Mouse (Mus musculus): ENCODE data around the gene Plcb1. TPM values are rescaled to one million over a fixed set of nuclear protein-coding genes. Genes with fewer than 3 reads are reported as not detected.

The Plcb1 gene
- polyA plus RNA-seq, 1 experiment from 2014 or later: 23.0 TPM

DNA sequence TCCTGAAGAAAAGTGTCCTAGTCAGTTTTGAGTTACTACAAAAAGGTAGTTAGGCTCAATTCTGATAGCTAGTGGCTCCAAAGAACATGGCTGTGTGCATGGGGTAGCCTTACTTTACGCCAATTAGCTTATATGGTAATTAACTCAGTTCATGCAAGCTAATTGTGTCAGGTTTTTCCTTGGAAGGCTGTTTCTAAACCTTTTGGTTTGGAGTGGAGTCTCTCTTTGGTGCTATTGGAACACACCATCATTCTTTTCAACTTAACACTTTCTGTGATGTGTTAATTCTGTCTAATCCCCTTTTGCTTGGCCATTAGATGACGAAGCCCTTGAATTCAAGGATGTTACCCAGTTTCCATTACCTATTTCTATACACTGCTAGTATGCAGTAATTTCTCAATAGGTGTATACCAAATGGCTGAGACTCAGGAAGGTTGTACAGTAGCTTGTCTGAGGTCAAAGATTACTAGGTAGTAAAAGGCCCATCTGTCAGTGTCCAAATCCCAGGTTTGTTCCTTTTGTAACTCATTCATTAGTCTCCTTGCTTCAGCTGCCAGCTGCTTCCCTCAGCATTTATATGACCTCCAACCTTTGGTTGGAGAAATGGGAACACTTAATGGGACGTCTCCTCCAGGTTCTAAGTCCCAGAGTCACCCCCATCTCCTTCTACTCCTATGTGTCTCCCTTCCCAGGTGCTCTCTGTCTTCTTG is 42.1 kb downstream of the Plcb1 start:
- H3K9me3 ChIP-seq (replicated peaks; ENCODE audit: control insufficient read depth, low read length): no peaks in the 10 kb centered on the region
- H3K9ac ChIP-seq (ENCODE audit: low read length): no peak overlapping the region
- WGBS: 25% methylated on average over 3 of the region's 3 CpGs
- peak; percentile 64 for ATAC-seq
- no peaks in the 10 kb centered on the region for H3K36me3 ChIP-seq (ENCODE audit: control insufficient read depth, insufficient read depth, low read length)
- peaks cover 16% of the 10 kb centered on the region for H3K4me1 ChIP-seq (ENCODE audit: control insufficient read depth, insufficient read depth, low read length)
- no peaks in the 10 kb centered on the region for H3K27me3 ChIP-seq (replicated peaks; ENCODE audit: control insufficient read depth, insufficient read depth, low read length)
- no peak overlapping the region for H3K27ac ChIP-seq (ENCODE audit: low read depth, low read length)
- H3K4me2 ChIP-seq (ENCODE audit: low read length): no peak overlapping the region
- DNase-seq (ENCODE audit: low spot score): peak; percentile 64
- H3K4me3 ChIP-seq (ENCODE audit: low read depth, low read length): no peak overlapping the region

DNA sequence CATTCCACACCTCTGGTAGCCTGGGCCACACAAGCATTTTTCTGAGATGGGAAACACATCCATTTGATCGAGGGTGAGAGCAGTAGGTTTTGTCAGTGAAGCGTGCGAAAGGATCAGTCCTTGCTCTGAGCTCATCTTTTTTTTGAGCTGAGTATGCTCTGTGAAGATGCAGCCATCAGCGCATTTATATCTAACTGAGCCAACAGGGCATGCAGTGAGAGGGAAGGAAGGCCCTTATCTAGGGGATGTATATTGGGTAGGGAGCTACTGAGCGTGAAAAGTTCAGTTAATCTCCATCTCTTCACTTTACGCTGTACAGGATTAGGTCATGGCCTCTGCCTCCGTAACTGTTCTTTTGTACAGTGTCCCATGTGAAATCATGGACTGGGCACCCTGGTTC is 46.0 kb downstream of the Plcb1 start:
- Histone ChIP-seq H3K4me3 (ENCODE audit: low read depth, low read length) (no peak overlapping the region), H3K27me3 (replicated peaks; ENCODE audit: control insufficient read depth, insufficient read depth, low read length) (no peaks in the 10 kb centered on the region), H3K4me1 (ENCODE audit: control insufficient read depth, insufficient read depth, low read length) (peaks cover 5% of the 10 kb centered on the region), H3K9me3 (replicated peaks; ENCODE audit: control insufficient read depth, low read length) (no peaks in the 10 kb centered on the region), H3K27ac (ENCODE audit: low read depth, low read length) (no peak overlapping the region), H3K9ac (ENCODE audit: low read length) (no peak overlapping the region), H3K4me2 (ENCODE audit: low read length) (no peak overlapping the region), H3K36me3 (ENCODE audit: control insufficient read depth, insufficient read depth, low read length) (no peaks in the 10 kb centered on the region)
- WGBS: 96% methylated on average over 7 of the region's 7 CpGs
- ATAC-seq (no peak), DNase-seq (ENCODE audit: low spot score) (no peak)

DNA sequence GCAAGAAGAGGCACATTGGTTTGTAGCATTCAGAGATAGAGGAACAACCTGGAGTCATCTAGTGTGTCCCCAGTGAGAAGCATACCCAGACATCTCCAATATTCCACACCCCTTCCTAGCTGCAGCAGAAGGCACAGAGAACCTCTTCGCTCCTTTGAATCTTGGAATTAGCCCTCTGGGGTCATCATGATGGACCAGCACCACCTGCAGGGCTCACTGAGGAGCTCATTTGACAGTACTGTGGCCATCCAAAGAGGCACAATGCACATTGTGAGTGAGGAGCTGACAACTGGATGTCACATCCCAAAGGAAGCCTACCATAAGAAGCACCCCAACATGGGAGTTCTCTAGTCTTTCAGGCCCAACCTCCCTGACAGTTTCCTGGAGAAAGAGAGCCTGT is 50.2 kb downstream of the Plcb1 start:
- Histone ChIP-seq H3K4me1 (ENCODE audit: control insufficient read depth, insufficient read depth, low read length) (no peaks in the 10 kb centered on the region), H3K4me3 (ENCODE audit: low read depth, low read length) (no peak overlapping the region), H3K9me3 (replicated peaks; ENCODE audit: control insufficient read depth, low read length) (no peaks in the 10 kb centered on the region), H3K9ac (ENCODE audit: low read length) (no peak overlapping the region), H3K27me3 (replicated peaks; ENCODE audit: control insufficient read depth, insufficient read depth, low read length) (no peaks in the 10 kb centered on the region), H3K4me2 (ENCODE audit: low read length) (no peak overlapping the region), H3K27ac (ENCODE audit: low read depth, low read length) (no peak overlapping the region), H3K36me3 (ENCODE audit: control insufficient read depth, insufficient read depth, low read length) (no peaks in the 10 kb centered on the region)
- WGBS: 81% methylated on average over 1 of the region's 1 CpGs
- DNase-seq (ENCODE audit: low spot score) (no peak), ATAC-seq (no peak)

DNA sequence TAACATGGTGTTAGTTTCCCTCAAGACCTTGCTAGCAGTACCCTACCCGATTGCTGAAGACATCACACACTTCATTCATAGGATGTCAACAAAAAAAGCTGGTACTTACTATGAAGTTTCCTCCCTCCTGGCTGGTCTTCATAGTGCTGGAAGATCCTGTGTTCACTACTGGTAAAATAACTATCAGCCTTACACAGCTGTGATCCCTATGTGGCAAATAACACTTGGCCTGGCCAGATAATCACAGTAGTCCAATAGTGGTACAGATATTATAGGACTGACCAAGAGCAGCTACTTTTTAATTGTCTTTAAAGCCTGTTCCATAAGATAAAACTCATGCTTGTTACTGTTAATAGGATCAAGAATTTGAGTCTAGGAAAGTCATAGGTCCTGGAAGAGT is 52.3 kb downstream of the Plcb1 start:
- 97% methylated on average over 1 of the region's 1 CpGs for WGBS
- Histone ChIP-seq H3K9ac (ENCODE audit: low read length) (no peak overlapping the region), H3K4me2 (ENCODE audit: low read length) (no peak overlapping the region), H3K36me3 (ENCODE audit: control insufficient read depth, insufficient read depth, low read length) (no peaks in the 10 kb centered on the region), H3K4me1 (ENCODE audit: control insufficient read depth, insufficient read depth, low read length) (no peaks in the 10 kb centered on the region), H3K9me3 (replicated peaks; ENCODE audit: control insufficient read depth, low read length) (no peaks in the 10 kb centered on the region), H3K4me3 (ENCODE audit: low read depth, low read length) (no peak overlapping the region), H3K27ac (ENCODE audit: low read depth, low read length) (no peak overlapping the region), H3K27me3 (replicated peaks; ENCODE audit: control insufficient read depth, insufficient read depth, low read length) (no peaks in the 10 kb centered on the region)
- DNase-seq (ENCODE audit: low spot score) (no peak), ATAC-seq (no peak)

DNA sequence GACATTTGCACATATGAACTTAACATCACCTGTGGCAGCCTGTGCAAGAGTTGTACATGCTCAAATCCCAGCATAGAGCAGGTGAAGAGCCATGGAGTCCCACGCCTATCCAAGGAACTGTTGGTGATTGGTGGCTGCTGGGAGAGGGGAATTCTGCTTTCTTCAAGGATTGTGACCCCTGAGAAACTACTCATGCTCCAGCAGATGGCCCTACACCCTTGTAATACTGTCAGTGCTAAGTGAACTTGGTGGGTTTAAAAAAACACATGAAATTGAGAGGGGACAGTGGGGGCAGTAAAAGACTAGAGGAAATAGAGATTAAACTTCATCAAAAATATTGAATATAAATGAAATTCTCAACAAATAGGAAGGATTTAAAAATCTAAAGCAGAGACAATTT is 53.0 kb downstream of the Plcb1 start:
- H3K27ac ChIP-seq (ENCODE audit: low read depth, low read length): no peak overlapping the region
- no peaks in the 10 kb centered on the region for H3K9me3 ChIP-seq (replicated peaks; ENCODE audit: control insufficient read depth, low read length)
- DNase-seq (ENCODE audit: low spot score): no peak
- no peaks in the 10 kb centered on the region for H3K36me3 ChIP-seq (ENCODE audit: control insufficient read depth, insufficient read depth, low read length)
- no peak overlapping the region for H3K4me3 ChIP-seq (ENCODE audit: low read depth, low read length)
- WGBS: 84% methylated on average over 1 of the region's 1 CpGs
- no peaks in the 10 kb centered on the region for H3K27me3 ChIP-seq (replicated peaks; ENCODE audit: control insufficient read depth, insufficient read depth, low read length)
- H3K9ac ChIP-seq (ENCODE audit: low read length): no peak overlapping the region
- ATAC-seq: no peak
- no peaks in the 10 kb centered on the region for H3K4me1 ChIP-seq (ENCODE audit: control insufficient read depth, insufficient read depth, low read length)
- H3K4me2 ChIP-seq (ENCODE audit: low read length): no peak overlapping the region

DNA sequence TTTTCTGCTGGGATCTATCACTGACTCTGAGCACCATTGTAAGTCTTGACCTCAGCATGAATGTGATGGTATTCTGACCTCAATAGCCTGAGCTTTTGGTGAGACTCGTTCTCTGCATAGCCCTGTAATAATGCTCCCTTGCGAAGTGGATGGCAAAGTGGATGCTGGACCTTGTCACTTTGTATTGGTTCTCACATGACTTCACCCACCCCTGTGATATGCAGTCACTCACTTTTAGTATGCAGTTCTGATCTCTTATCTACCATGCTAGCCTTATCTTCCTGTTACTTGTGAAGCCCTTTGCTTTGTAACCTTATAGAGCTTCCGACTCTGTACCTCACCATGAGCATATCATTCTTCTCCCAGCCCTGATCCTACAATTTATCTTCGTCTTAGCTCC is 57.0 kb downstream of the Plcb1 start:
- Histone ChIP-seq H3K36me3 (ENCODE audit: control insufficient read depth, insufficient read depth, low read length) (no peaks in the 10 kb centered on the region), H3K4me3 (ENCODE audit: low read depth, low read length) (no peak overlapping the region), H3K27ac (ENCODE audit: low read depth, low read length) (no peak overlapping the region), H3K9ac (ENCODE audit: low read length) (no peak overlapping the region), H3K4me2 (ENCODE audit: low read length) (no peak overlapping the region), H3K9me3 (replicated peaks; ENCODE audit: control insufficient read depth, low read length) (no peaks in the 10 kb centered on the region), H3K27me3 (replicated peaks; ENCODE audit: control insufficient read depth, insufficient read depth, low read length) (no peaks in the 10 kb centered on the region), H3K4me1 (ENCODE audit: control insufficient read depth, insufficient read depth, low read length) (no peaks in the 10 kb centered on the region)
- ATAC-seq: no peak
- WGBS: 86% methylated on average over 4 of the region's 4 CpGs
- DNase-seq (ENCODE audit: low spot score): no peak

DNA sequence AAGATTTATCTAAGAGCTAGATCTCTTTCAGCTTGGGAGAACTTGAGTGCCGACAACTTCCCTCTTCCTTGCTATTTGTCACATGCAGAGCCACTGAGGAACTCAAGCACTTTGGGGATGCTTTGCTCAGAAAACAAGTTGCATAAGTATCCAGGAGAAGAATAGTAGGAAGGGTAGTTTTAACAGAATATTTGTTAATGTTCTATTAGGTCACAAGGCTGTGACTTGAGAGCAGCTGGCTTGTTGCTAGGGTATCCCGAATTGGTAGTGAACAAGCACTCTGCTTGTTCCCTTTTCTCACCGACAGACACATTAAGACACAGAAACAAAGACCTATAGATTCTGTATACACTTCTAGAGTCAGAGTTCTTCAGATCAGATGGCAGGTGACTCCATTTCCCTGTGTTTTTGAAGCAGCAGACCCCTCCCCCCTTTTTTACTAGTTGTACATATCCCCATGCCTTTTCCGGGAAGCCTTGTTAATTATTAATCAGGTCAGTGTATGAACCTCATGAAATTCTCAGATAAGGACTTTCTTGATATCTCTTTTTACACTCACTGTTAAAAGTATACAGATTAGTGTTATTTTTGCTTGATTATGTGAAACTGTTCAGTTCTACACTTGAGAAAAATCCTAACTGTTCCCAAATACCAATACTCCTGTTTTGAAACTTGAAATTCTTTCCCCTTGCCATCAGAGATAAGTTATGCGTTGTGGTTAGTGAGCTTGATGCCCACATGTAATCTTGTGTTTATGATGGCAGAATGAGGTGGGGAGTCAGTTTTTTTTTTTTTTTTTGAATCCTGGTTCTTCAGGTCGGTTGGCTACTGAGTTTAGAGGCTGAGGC is 58.7 kb downstream of the Plcb1 start:
- ATAC-seq (no peak), DNase-seq (ENCODE audit: low spot score) (no peak)
- no peak overlapping the region for H3K27ac ChIP-seq (ENCODE audit: low read depth, low read length)
- no peaks in the 10 kb centered on the region for H3K4me1 ChIP-seq (ENCODE audit: control insufficient read depth, insufficient read depth, low read length)
- H3K9ac ChIP-seq (ENCODE audit: low read length): no peak overlapping the region
- no peaks in the 10 kb centered on the region for H3K9me3 ChIP-seq (replicated peaks; ENCODE audit: control insufficient read depth, low read length)
- 75% methylated on average over 6 of the region's 6 CpGs for WGBS
- H3K4me2 ChIP-seq (ENCODE audit: low read length): no peak overlapping the region
- H3K4me3 ChIP-seq (ENCODE audit: low read depth, low read length): no peak overlapping the region
- no peaks in the 10 kb centered on the region for H3K27me3 ChIP-seq (replicated peaks; ENCODE audit: control insufficient read depth, insufficient read depth, low read length)
- H3K36me3 ChIP-seq (ENCODE audit: control insufficient read depth, insufficient read depth, low read length): no peaks in the 10 kb centered on the region

DNA sequence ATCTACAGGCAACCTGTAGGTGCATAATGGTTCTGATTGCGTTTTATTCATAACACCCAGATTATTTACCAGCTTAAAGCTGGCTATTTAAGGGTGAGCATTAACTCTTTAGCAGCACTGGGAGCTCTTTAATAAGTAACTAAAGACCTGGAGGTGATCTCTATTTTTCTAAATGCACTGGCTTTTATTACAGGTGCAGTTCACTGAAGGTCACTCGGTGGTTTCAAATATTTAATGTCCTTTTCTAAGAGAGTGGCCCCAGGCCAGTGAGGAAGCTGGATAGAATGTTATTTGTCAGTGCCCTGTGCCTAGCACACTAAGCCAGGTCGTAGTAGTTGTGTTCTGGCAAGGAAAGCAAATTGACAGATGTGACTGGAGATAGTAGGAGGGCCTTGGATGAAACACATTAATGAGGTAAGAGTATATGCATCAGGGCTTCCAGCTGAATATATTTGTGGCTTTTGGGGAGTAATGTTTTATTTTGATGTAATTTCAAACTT is 59.4 kb downstream of the Plcb1 start:
- Histone ChIP-seq H3K27me3 (replicated peaks; ENCODE audit: control insufficient read depth, insufficient read depth, low read length) (no peaks in the 10 kb centered on the region), H3K27ac (ENCODE audit: low read depth, low read length) (no peak overlapping the region), H3K9me3 (replicated peaks; ENCODE audit: control insufficient read depth, low read length) (no peaks in the 10 kb centered on the region), H3K4me3 (ENCODE audit: low read depth, low read length) (no peak overlapping the region), H3K36me3 (ENCODE audit: control insufficient read depth, insufficient read depth, low read length) (no peaks in the 10 kb centered on the region), H3K4me1 (ENCODE audit: control insufficient read depth, insufficient read depth, low read length) (no peaks in the 10 kb centered on the region), H3K4me2 (ENCODE audit: low read length) (no peak overlapping the region), H3K9ac (ENCODE audit: low read length) (no peak overlapping the region)
- 75% methylated on average over 3 of the region's 3 CpGs for WGBS
- ATAC-seq (no peak), DNase-seq (ENCODE audit: low spot score) (no peak)

DNA sequence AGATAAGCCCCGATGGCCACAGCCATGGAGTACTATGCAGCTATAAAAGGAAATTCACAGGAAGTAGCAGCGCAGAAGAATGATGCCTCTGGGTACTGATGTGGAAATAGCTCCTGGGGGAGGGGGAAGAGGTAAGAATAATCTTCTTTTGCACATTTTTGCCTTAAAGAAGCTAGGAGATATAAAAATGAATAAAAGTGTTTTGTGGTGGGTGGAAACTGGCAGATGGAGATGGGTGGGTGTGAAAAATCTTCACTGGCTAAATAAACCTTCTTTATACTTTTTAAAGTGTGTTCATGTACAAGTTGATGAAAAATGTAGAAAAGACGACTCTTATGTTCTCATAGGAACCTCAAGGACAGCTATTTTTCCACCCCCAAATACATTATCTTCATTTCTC is 60.7 kb downstream of the Plcb1 start:
- DNase-seq (ENCODE audit: low spot score) (no peak), ATAC-seq (no peak)
- Histone ChIP-seq H3K9ac (ENCODE audit: low read length) (no peak overlapping the region), H3K4me2 (ENCODE audit: low read length) (no peak overlapping the region), H3K4me3 (ENCODE audit: low read depth, low read length) (no peak overlapping the region), H3K36me3 (ENCODE audit: control insufficient read depth, insufficient read depth, low read length) (no peaks in the 10 kb centered on the region), H3K27ac (ENCODE audit: low read depth, low read length) (no peak overlapping the region), H3K27me3 (replicated peaks; ENCODE audit: control insufficient read depth, insufficient read depth, low read length) (no peaks in the 10 kb centered on the region), H3K4me1 (ENCODE audit: control insufficient read depth, insufficient read depth, low read length) (no peaks in the 10 kb centered on the region), H3K9me3 (replicated peaks; ENCODE audit: control insufficient read depth, low read length) (no peaks in the 10 kb centered on the region)
- 83% methylated on average over 3 of the region's 3 CpGs for WGBS
